Mouse (Mus musculus) embryonic facial prominence, embryonic 13.5 days (tissue): ENCODE measurements around the gene Arap1. TPM values are rescaled to one million over a fixed set of nuclear protein-coding genes. Genes with fewer than 3 reads are reported as not detected.

ENCODE experiments used
- ATAC-seq: fragments of 200-750 bp; cut with Nextera tagmentation; 2 replicates; pipeline ENCODE4 v1.8.0; 2017; ENCODE audit warnings: low read depth; ENCODE audit not compliant: insufficient number of reproducible peaks, insufficient read depth, low FRiP score, low TSS enrichment
- H3K27ac ChIP-seq: fragments of 300-500 bp; sonication (generic); 2 replicates; pipeline ENCODE4 v1.5.1; 2015; ENCODE audit warnings: moderate library complexity, mild to moderate bottlenecking, inconsistent platforms
- H3K27me3 ChIP-seq: fragments of 300-500 bp; sonication (generic); 2 replicates; pipeline ENCODE4 v1.6.1; 2015; ENCODE audit warnings: mild to moderate bottlenecking, inconsistent platforms
- H3K36me3 ChIP-seq: fragments of 300-500 bp; sonication (generic); 2 replicates; pipeline ENCODE4 v1.6.1; 2015; ENCODE audit warnings: mild to moderate bottlenecking, inconsistent platforms
- H3K4me1 ChIP-seq: fragments of 300-500 bp; sonication (generic); 2 replicates; pipeline ENCODE4 v1.6.1; 2015; ENCODE audit warnings: inconsistent platforms
- H3K4me2 ChIP-seq: fragments of 300-500 bp; sonication (generic); 2 replicates; pipeline ENCODE4 v1.6.1; 2015; ENCODE audit warnings: moderate library complexity, mild to moderate bottlenecking, inconsistent platforms
- H3K4me3 ChIP-seq: fragments of 300-500 bp; sonication (generic); 2 replicates; pipeline ENCODE4 v1.5.1; 2015; ENCODE audit warnings: mild to moderate bottlenecking, inconsistent platforms
- H3K9ac ChIP-seq: fragments of 300-500 bp; sonication (generic); 2 replicates; pipeline ENCODE4 v1.6.1; 2015; ENCODE audit warnings: mild to moderate bottlenecking, inconsistent platforms
- H3K9me3 ChIP-seq: fragments of 300-500 bp; sonication (generic); 2 replicates; pipeline ENCODE4 v1.6.1; 2016; ENCODE audit warnings: inconsistent platforms
- whole genome bisulfite sequencing: fragments of 180-500 bp; shearing (Covaris S2); methylation state at CpG from one replicate; pipeline ENCODE4 v1.1.7; 2015; ENCODE audit warnings: mixed read lengths; 5-methylcytosine and 5-hydroxymethylcytosine counted together
- polyA plus RNA-seq: library from polyadenylated mRNA; unstranded; fragments of >200 nt; fragmentation: Nextera tagmentation; extraction: Ambion mirVana; gene quantifications from 2 replicates; pipeline ENCODE4 v1.2.1, GENCODE M21; 2015

Gene Arap1
- polyA plus RNA-seq, 1 experiment from 2014 or later = 41.4 TPM

- Histone ChIP-seq H3K9ac (no peak overlapping the region), H3K27ac (no peak overlapping the region), H3K4me2 (no peak overlapping the region), H3K4me3 (no peak overlapping the region), H3K27me3 (no peaks in the 10 kb centered on the region), H3K36me3 (no peaks in the 10 kb centered on the region), H3K9me3 (no peaks in the 10 kb centered on the region), H3K4me1 (peaks cover 6% of the 10 kb centered on the region; the same call in 1 of the 2 replicates)
- 72% methylated on average over 5 of the region's 5 CpGs for WGBS
- ATAC-seq = no peak
These were observed 16.0 kb downstream of the Arap1 start for GRCm38 (mm10) chr7:101363914-101364313.

- WGBS = 55% methylated on average over 11 of the region's 11 CpGs
- Histone ChIP-seq H3K9ac (no peak overlapping the region), H3K4me3 (no peak overlapping the region), H3K36me3 (no peaks in the 10 kb centered on the region), H3K4me2 (no peak overlapping the region), H3K27me3 (no peaks in the 10 kb centered on the region), H3K27ac (no peak overlapping the region), H3K9me3 (no peaks in the 10 kb centered on the region), H3K4me1 (no peaks in the 10 kb centered on the region; the same call in 1 of the 2 replicates)
- no peak for ATAC-seq
These were observed 20.3 kb downstream of the Arap1 start for GRCm38 (mm10) chr7:101367901-101368852.

- no peak overlapping the region for H3K4me3 ChIP-seq
- no peaks in the 10 kb centered on the region for H3K27me3 ChIP-seq
- no peak for ATAC-seq
- H3K9me3 ChIP-seq = no peaks in the 10 kb centered on the region
- no peaks in the 10 kb centered on the region for H3K36me3 ChIP-seq
- no peak overlapping the region for H3K27ac ChIP-seq
- 73% methylated on average over 7 of the region's 7 CpGs for WGBS
- no peak overlapping the region for H3K4me2 ChIP-seq
- peaks cover 6% of the 10 kb centered on the region; the same call in 1 of the 2 replicates for H3K4me1 ChIP-seq
- H3K9ac ChIP-seq = no peak overlapping the region
These were observed 21.8 kb downstream of the Arap1 start for GRCm38 (mm10) chr7:101369666-101370065.

GRCm38 (mm10) chr7:101373082-101373481 lies 25.2 kb downstream of the Arap1 start:
- no peaks in the 10 kb centered on the region for H3K36me3 ChIP-seq
- H3K9ac ChIP-seq = no peak overlapping the region
- H3K4me3 ChIP-seq = no peak overlapping the region
- peaks cover 11% of the 10 kb centered on the region for H3K4me1 ChIP-seq
- H3K27ac ChIP-seq = no peak overlapping the region
- ATAC-seq = no peak; the same call in 1 of the 2 replicates
- no peaks in the 10 kb centered on the region for H3K27me3 ChIP-seq
- no peaks in the 10 kb centered on the region for H3K9me3 ChIP-seq
- 87% methylated on average over 26 of the region's 26 CpGs for WGBS
- no peak overlapping the region for H3K4me2 ChIP-seq

- Histone ChIP-seq H3K9me3 (no peaks in the 10 kb centered on the region), H3K4me2 (no peak overlapping the region), H3K4me3 (no peak overlapping the region), H3K9ac (no peak overlapping the region), H3K36me3 (no peaks in the 10 kb centered on the region), H3K4me1 (peaks cover 18% of the 10 kb centered on the region), H3K27me3 (no peaks in the 10 kb centered on the region), H3K27ac (peak overlapping the region; percentile 11; the same call in 1 of the 2 replicates)
- no peak for ATAC-seq
These were observed 26.3 kb downstream of the Arap1 start for GRCm38 (mm10) chr7:101374155-101374554.

- 63% methylated on average over 10 of the region's 10 CpGs for WGBS
- Histone ChIP-seq H3K9ac (no peak overlapping the region), H3K27ac (peak overlapping the region; percentile 74; the same call in 1 of the 2 replicates), H3K4me1 (peaks cover 24% of the 10 kb centered on the region), H3K4me3 (no peak overlapping the region), H3K9me3 (no peaks in the 10 kb centered on the region), H3K36me3 (no peaks in the 10 kb centered on the region), H3K4me2 (no peak overlapping the region), H3K27me3 (no peaks in the 10 kb centered on the region)
- no peak for ATAC-seq
These were observed 29.0 kb downstream of the Arap1 start for GRCm38 (mm10) chr7:101376701-101377340.

GRCm38 (mm10) chr7:101377741-101378262 lies 29.9 kb downstream of the Arap1 start:
- 22% methylated on average over 7 of the region's 7 CpGs for WGBS
- peak overlapping the region; percentile 74 for H3K27ac ChIP-seq
- H3K4me1 ChIP-seq = peaks cover 24% of the 10 kb centered on the region
- H3K27me3 ChIP-seq = no peaks in the 10 kb centered on the region
- H3K9ac ChIP-seq = peak overlapping the region; percentile 64
- peak; percentile 41 for ATAC-seq
- peak overlapping the region; percentile 26 for H3K4me3 ChIP-seq
- H3K4me2 ChIP-seq = peak overlapping the region; percentile 51
- H3K36me3 ChIP-seq = no peaks in the 10 kb centered on the region
- H3K9me3 ChIP-seq = no peaks in the 10 kb centered on the region

GRCm38 (mm10) chr7:101378285-101378684 lies 30.4 kb downstream of the Arap1 start:
- WGBS = 54% methylated on average over 3 of the region's 3 CpGs
- peak overlapping the region; percentile 26 for H3K4me3 ChIP-seq

GRCm38 (mm10) chr7:101378796-101379465 lies 31.1 kb downstream of the Arap1 start:
- H3K36me3 ChIP-seq = no peaks in the 10 kb centered on the region
- peak overlapping the region; percentile 64 for H3K9ac ChIP-seq
- peak overlapping the region; percentile 74; the same call in 1 of the 2 replicates for H3K27ac ChIP-seq
- peaks cover 22% of the 10 kb centered on the region for H3K4me1 ChIP-seq
- no peak for ATAC-seq
- no peaks in the 10 kb centered on the region for H3K27me3 ChIP-seq
- 49% methylated on average over 5 of the region's 5 CpGs for WGBS
- H3K4me3 ChIP-seq = 0 out of 2 replicates have a peak overlapping the region, but pooled peaks have one; percentile 26
- H3K9me3 ChIP-seq = no peaks in the 10 kb centered on the region
- H3K4me2 ChIP-seq = peak overlapping the region; percentile 51

More at GRCm38 (mm10) chr7:101378285-101378684, 30.4 kb downstream of the Arap1 start:
- Histone ChIP-seq H3K4me1 (peaks cover 24% of the 10 kb centered on the region), H3K9ac (peak overlapping the region; percentile 64), H3K4me2 (peak overlapping the region; percentile 51), H3K36me3 (no peaks in the 10 kb centered on the region), H3K27me3 (no peaks in the 10 kb centered on the region), H3K9me3 (no peaks in the 10 kb centered on the region), H3K27ac (peak overlapping the region; percentile 74)
- no peak for ATAC-seq

- Histone ChIP-seq H3K4me3 (no peak overlapping the region), H3K27me3 (no peaks in the 10 kb centered on the region), H3K4me2 (no peak overlapping the region), H3K36me3 (no peaks in the 10 kb centered on the region), H3K4me1 (peaks cover 20% of the 10 kb centered on the region), H3K27ac (no peak overlapping the region), H3K9ac (no peak overlapping the region), H3K9me3 (no peaks in the 10 kb centered on the region)
- 61% methylated on average over 2 of the region's 2 CpGs for WGBS
- no peak for ATAC-seq
These were observed 31.9 kb downstream of the Arap1 start for GRCm38 (mm10) chr7:101379732-101380131.

- peaks cover 36% of the 10 kb centered on the region for H3K4me1 ChIP-seq
- H3K27ac ChIP-seq = no peak overlapping the region
- no peak for ATAC-seq
- no peaks in the 10 kb centered on the region for H3K27me3 ChIP-seq
- no peaks in the 10 kb centered on the region for H3K36me3 ChIP-seq
- 79% methylated on average over 6 of the region's 6 CpGs for WGBS
- no peak overlapping the region for H3K4me3 ChIP-seq
- H3K9ac ChIP-seq = no peak overlapping the region
- no peak overlapping the region for H3K4me2 ChIP-seq
- no peaks in the 10 kb centered on the region for H3K9me3 ChIP-seq
These were observed 33.6 kb downstream of the Arap1 start for GRCm38 (mm10) chr7:101381512-101381911.
